Mouse (Mus musculus): ENCODE measurements around the gene Rec114. TPM values are rescaled to one million over a fixed set of nuclear protein-coding genes. Genes with fewer than 3 reads are reported as not detected.

Rec114 gene
- total and polyA plus RNA-seq, 3 experiments: 111 to 135 TPM; not detected in 1

GRCm38 (mm10) chr9:58719471-58719870 is 24.3 kb downstream of the Rec114 start:
- Histone ChIP-seq H3K9ac (ENCODE audit: control insufficient read depth, low read depth, low read length, poor library complexity, severe bottlenecking) (peak overlapping the region; percentile 39), H3K9me3 (replicated peaks; ENCODE audit: insufficient read depth, low read length) (no peaks in the 10 kb centered on the region), H3K79me2 (ENCODE audit: control insufficient read depth, insufficient read depth, low read length, poor library complexity) (peaks cover 11% of the 10 kb centered on the region; the same call in 1 of the 2 replicates), H3K36me3 (ENCODE audit: control insufficient read depth in 1 of 2, insufficient read depth in 2 of 2, low read length in 2 of 2) (peaks cover 0 to 51% of the 10 kb centered on the region in 2 experiments; a peak in 2 of 4 replicates), H3K27ac (ENCODE audit: control insufficient read depth, low read depth, low read length) (peak overlapping the region; percentile 89), H3K4me3 (ENCODE audit: control insufficient read depth in 1 of 2, insufficient read depth in 1 of 2, low read depth in 2 of 2, low read length in 2 of 2) (peak overlapping the region; percentile 17 to 26; a peak in 3 of 4 replicates), H3K27me3 (ENCODE audit: control insufficient read depth in 1 of 2, insufficient read depth in 2 of 2, low read length in 2 of 2) (no peaks in the 10 kb centered on the region), H3K4me1 (ENCODE audit: control insufficient read depth in 1 of 2, insufficient read depth in 2 of 2, low read length in 2 of 2) (peaks cover 23 to 35% of the 10 kb centered on the region in 2 experiments)
- no peak for DNase-seq (ENCODE audit: low read depth, low spot score)
- no peak for TF ChIP-seq ZKSCAN1 (IDR thresholded peaks at IDR 0.05; ENCODE audit: low read depth, low read length)

GRCm38 (mm10) chr9:58718964-58719363 is 24.8 kb downstream of the Rec114 start:
- H3K4me3 ChIP-seq (ENCODE audit: control insufficient read depth in 1 of 2, insufficient read depth in 1 of 2, low read depth in 2 of 2, low read length in 2 of 2): peak overlapping the region; percentile 17 to 26; a peak in 3 of 4 replicates
- H3K36me3 ChIP-seq (ENCODE audit: control insufficient read depth in 1 of 2, insufficient read depth in 2 of 2, low read length in 2 of 2): peaks cover 0 to 51% of the 10 kb centered on the region in 2 experiments; a peak in 2 of 4 replicates
- no peaks in the 10 kb centered on the region for H3K27me3 ChIP-seq (ENCODE audit: control insufficient read depth in 1 of 2, insufficient read depth in 2 of 2, low read length in 2 of 2)
- H3K9me3 ChIP-seq (replicated peaks; ENCODE audit: insufficient read depth, low read length): no peaks in the 10 kb centered on the region
- DNase-seq (ENCODE audit: low read depth, low spot score): peak; percentile 86
- H3K79me2 ChIP-seq (ENCODE audit: control insufficient read depth, insufficient read depth, low read length, poor library complexity): peaks cover 11% of the 10 kb centered on the region; the same call in 1 of the 2 replicates
- TF ChIP-seq BHLHE40 (IDR thresholded peaks at IDR 0.05; ENCODE audit: borderline replicate concordance, low read depth, low read length) (peak; percentile 77; the same call in 1 of the 2 replicates), JUND (IDR thresholded peaks at IDR 0.05; ENCODE audit: low read depth, low read length) (peak; percentile 99), RCOR1 (IDR thresholded peaks at IDR 0.05; ENCODE audit: low read depth, low read length) (peak; percentile 95), ZMIZ1 (IDR thresholded peaks at IDR 0.05; ENCODE audit: low read depth, low read length) (peak; percentile 58; the same call in 1 of the 2 replicates), HCFC1 (IDR thresholded peaks at IDR 0.05; ENCODE audit: low read depth, low read length) (peak; percentile 51; the same call in 1 of the 2 replicates), MYB (IDR thresholded peaks at IDR 0.05; ENCODE audit: low read depth, low read length) (peak; percentile 82), TAL1 (IDR thresholded peaks at IDR 0.05; ENCODE audit: low read length) (peak; percentile 95), NRF1 (IDR thresholded peaks at IDR 0.05; ENCODE audit: insufficient read depth, low read depth, low read length, poor library complexity, severe bottlenecking) (no peak), MAFK (IDR thresholded peaks at IDR 0.05; ENCODE audit: borderline replicate concordance, low read depth, low read length) (peak; percentile 87), MAX (IDR thresholded peaks at IDR 0.05; ENCODE audit: low read length) (no peak), SIN3A (IDR thresholded peaks at IDR 0.05; ENCODE audit: low read length) (peak; percentile 95), E2F4 (IDR thresholded peaks at IDR 0.05; ENCODE audit: borderline replicate concordance, low read depth, low read length) (no peak), TBP (IDR thresholded peaks at IDR 0.05; ENCODE audit: low read depth, low read length) (no peak; the same call in 1 of the 2 replicates), CHD2 (IDR thresholded peaks at IDR 0.05; ENCODE audit: low read length) (peak; percentile 73), GABPA (IDR thresholded peaks at IDR 0.05; ENCODE audit: low read depth, low read length) (no peak), MXI1 (IDR thresholded peaks at IDR 0.05; ENCODE audit: low read depth, low read length) (peak; percentile 71), RAD21 (IDR thresholded peaks at IDR 0.05; ENCODE audit: low read depth, low read length) (no peak), ZKSCAN1 (IDR thresholded peaks at IDR 0.05; ENCODE audit: low read depth, low read length) (no peak), GATA1 (IDR thresholded peaks at IDR 0.05; ENCODE audit: low read depth, low read length) (peak; percentile 99), MYC (IDR thresholded peaks at IDR 0.05; ENCODE audit: low read depth, low read length) (peak; percentile 80), MAZ (IDR thresholded peaks at IDR 0.05; ENCODE audit: low read depth, low read length) (peak; percentile 63; the same call in 1 of the 2 replicates), ELF1 (IDR thresholded peaks at IDR 0.05; ENCODE audit: low read depth, low read length) (0 out of 2 replicates have a peak, but pooled peaks have one; percentile 20), TCF12 (IDR thresholded peaks at IDR 0.05; ENCODE audit: low read depth, low read length) (peak; percentile 98), KAT2A (conservative IDR thresholded peaks at IDR 0.05; ENCODE audit: low read depth, low read length) (peak; percentile 19; the same call in 1 of the 2 replicates), ZNF384 (IDR thresholded peaks at IDR 0.05; ENCODE audit: low read depth, low read length) (peak; percentile 43; the same call in 1 of the 2 replicates), EP300 (IDR thresholded peaks at IDR 0.05; ENCODE audit: low read depth in 1 of 2, low read length in 2 of 2) (peak; percentile 98 to 100), SMC3 (IDR thresholded peaks at IDR 0.05; ENCODE audit: low read depth, low read length) (no peak), ETS1 (IDR thresholded peaks at IDR 0.05; ENCODE audit: low read depth, low read length) (peak; percentile 96)
- H3K4me1 ChIP-seq (ENCODE audit: control insufficient read depth in 1 of 2, insufficient read depth in 2 of 2, low read length in 2 of 2): peaks cover 23 to 35% of the 10 kb centered on the region in 2 experiments
- peak overlapping the region; percentile 89 for H3K27ac ChIP-seq (ENCODE audit: control insufficient read depth, low read depth, low read length)
- H3K9ac ChIP-seq (ENCODE audit: control insufficient read depth, low read depth, low read length, poor library complexity, severe bottlenecking): peak overlapping the region; percentile 39; the same call in 1 of the 2 replicates

Measured in MEL (cell line).